Mouse (Mus musculus) neural tube, embryonic 12.5 days (tissue): Measurements from ENCODE around the gene Lhfpl4. TPM values are rescaled to one million over a fixed set of nuclear protein-coding genes. Genes with fewer than 3 reads are reported as not detected.

Source experiments
- polyA plus RNA-seq: library from polyadenylated mRNA; unstranded; fragments of >200 nt; fragmentation: Nextera tagmentation; extraction: Ambion mirVana; gene quantifications from 2 replicates; pipeline ENCODE4 v1.2.1, GENCODE M21; 2016

The Lhfpl4 gene
- polyA plus RNA-seq, 1 experiment from 2014 or later = 42.7 TPM

Other genes starting within 250 kb of the Lhfpl4 start
- gene Srgap3, start 248.1 kb downstream of the Lhfpl4 start, polyA plus RNA-seq = 37.0 and 39.3 TPM in 2 replicates
- gene Thumpd3, start 149.2 kb downstream of the Lhfpl4 start, polyA plus RNA-seq = 61.2 and 64.0 TPM in 2 replicates
- 50.5 and 57.8 TPM in 2 replicates for gene Setd5, start 118.0 kb downstream of the Lhfpl4 start, polyA plus RNA-seq
- gene Mtmr14, start 42.5 kb upstream of the Lhfpl4 start, polyA plus RNA-seq = 46.0 and 48.6 TPM in 2 replicates
- 0.55 and 0.56 TPM in 2 replicates for gene Cpne9, start 86.9 kb upstream of the Lhfpl4 start, polyA plus RNA-seq
- 24.9 and 29.9 TPM in 2 replicates for gene Brpf1, start 111.8 kb upstream of the Lhfpl4 start, polyA plus RNA-seq
- gene Ogg1, start 131.6 kb upstream of the Lhfpl4 start, polyA plus RNA-seq = 12.6 and 14.3 TPM in 2 replicates
- 61.9 and 63.6 TPM in 2 replicates for gene Camk1, start 148.6 kb upstream of the Lhfpl4 start, polyA plus RNA-seq
- 62.4 and 64.4 TPM in 2 replicates for gene Tada3, start 182.5 kb upstream of the Lhfpl4 start, polyA plus RNA-seq
- 352 and 393 TPM in 2 replicates for gene Arpc4, start 182.7 kb upstream of the Lhfpl4 start, polyA plus RNA-seq
- 5.6 and 7.1 TPM in 2 replicates for gene Ttll3, start 193.9 kb upstream of the Lhfpl4 start, polyA plus RNA-seq
- gene Rpusd3, start 224.0 kb upstream of the Lhfpl4 start, polyA plus RNA-seq = 18.7 and 29.3 TPM in 2 replicates
- gene Cidec, start 240.4 kb upstream of the Lhfpl4 start, polyA plus RNA-seq = not detected in 2 replicates
- gene Jagn1, start 247.2 kb upstream of the Lhfpl4 start, polyA plus RNA-seq = 78.0 and 81.3 TPM in 2 replicates